Mouse (Mus musculus) ES-E14 (cell line): Measurements from ENCODE around the gene Myo15b.

Experiments
- CHD2 ChIP-seq: IDR thresholded peaks from 2 replicates; pipeline ENCODE4 v1.6.1; 2014; ENCODE audit warnings: mild to moderate bottlenecking, low read depth, low read length, inconsistent platforms
- HCFC1 ChIP-seq: IDR thresholded peaks from 2 replicates; pipeline ENCODE4 v1.6.1; 2012; ENCODE audit warnings: low read length, inconsistent platforms, borderline replicate concordance; ENCODE audit not compliant: insufficient read depth
- MAFK ChIP-seq: IDR thresholded peaks from 2 replicates; pipeline ENCODE4 v1.6.1; 2014; ENCODE audit warnings: mild to moderate bottlenecking, low read depth, low read length, inconsistent platforms; ENCODE audit not compliant: insufficient read depth
- ZC3H11A ChIP-seq: IDR thresholded peaks from 2 replicates; pipeline ENCODE4 v1.6.1; 2012; ENCODE audit warnings: low read depth, mild to moderate bottlenecking, inconsistent platforms, low read length, borderline replicate concordance
- ZNF384 ChIP-seq: IDR thresholded peaks from 2 replicates; pipeline ENCODE4 v1.6.1; 2012; ENCODE audit warnings: low read depth, low read length, inconsistent platforms

DNA sequence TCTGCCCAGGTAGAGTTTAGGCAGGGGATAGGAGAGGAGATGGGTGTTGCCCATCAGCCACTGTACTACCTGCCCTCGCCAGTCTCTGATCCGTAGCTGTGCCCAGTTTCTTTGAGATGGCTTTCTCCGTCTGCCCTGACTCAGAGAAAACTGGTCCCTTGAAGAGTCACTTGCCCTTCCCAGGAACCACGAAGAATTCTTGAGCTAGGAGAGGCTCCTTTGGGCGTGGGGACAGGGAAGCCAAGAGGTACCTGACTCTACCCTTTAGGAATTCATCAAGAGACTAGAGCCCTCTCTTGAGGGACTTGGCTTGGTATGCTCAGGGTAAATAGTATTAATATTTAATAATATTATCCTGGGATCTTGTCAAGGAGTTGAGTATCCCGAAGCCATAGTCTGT lies 30.6 kb upstream of the Myo15b start:
- TF ChIP-seq ZNF384 (no peak), HCFC1 (no peak), CHD2 (no peak), ZC3H11A (no peak), MAFK (no peak)
